Mouse (Mus musculus) liver, embryonic 14.5 days (tissue): Measurements from ENCODE around the gene Gfod1.

ENCODE experiments used
- CTCF ChIP-seq: IDR thresholded peaks from 2 replicates; pipeline ENCODE4 v1.5.1; 2016; ENCODE audit warnings: antibody characterized with exemption, low read depth, control low read depth
- EP300 ChIP-seq: IDR thresholded peaks from 2 replicates; pipeline ENCODE4 v1.6.1; 2016; ENCODE audit warnings: antibody characterized with exemption, low read depth

DNA sequence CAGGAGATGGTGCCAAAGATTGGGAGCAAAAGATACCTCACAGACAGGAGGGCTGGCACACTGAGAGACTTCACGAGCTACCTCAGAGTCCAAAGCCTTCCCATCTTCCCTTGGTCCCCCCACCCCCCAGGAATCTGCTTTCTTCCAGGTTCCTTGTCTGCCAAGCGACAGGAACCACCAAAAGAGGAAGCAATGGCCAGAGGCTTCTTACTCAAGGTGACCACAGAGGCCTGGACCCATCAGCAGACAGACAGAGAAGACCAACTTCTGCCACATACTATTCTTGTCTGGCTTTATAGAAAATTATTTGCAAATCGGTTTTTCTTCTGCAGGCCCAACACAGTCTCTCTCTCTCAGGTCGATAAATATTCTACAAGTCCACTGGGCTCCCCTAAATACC is 86.3 kb downstream of the Gfod1 start:
- TF ChIP-seq CTCF (no peak), EP300 (no peak)
